Mouse (Mus musculus): Measurements from ENCODE around the gene Cep170. TPM values are rescaled to one million over a fixed set of nuclear protein-coding genes. Genes with fewer than 3 reads are reported as not detected.

Gene Cep170
- total RNA-seq, 2 experiments from 2014 or later, result 14.5 to 16.2 TPM

DNA sequence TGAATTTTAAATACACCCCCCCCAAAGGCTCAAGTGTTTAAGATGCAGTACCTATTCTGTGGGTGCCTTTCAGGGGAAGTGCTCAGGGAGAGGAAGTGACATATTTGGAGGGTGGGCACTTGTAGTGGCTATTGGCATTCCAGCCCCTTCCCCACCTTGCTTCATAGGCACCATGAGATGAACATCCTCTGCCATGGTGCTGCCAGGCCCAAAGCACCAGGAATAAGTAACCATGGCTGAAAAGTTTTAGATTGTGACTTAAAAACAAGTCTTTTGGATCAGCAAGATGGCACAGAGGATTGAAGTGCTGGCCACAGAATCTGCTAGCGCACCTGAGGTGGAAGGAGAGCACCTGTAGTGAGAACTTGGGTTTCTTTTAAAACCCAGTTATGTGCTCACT, 113.6 kb downstream of the Cep170 start:
- no peak for DNase-seq
- Histone ChIP-seq H3K27ac (no peak overlapping the region), H3K4me3 (no peak overlapping the region)
- TF ChIP-seq CTCF (IDR thresholded peaks at IDR 0.05), result no peak
- intact Hi-C loops (cut with DNase I), result no loop called here

DNA sequence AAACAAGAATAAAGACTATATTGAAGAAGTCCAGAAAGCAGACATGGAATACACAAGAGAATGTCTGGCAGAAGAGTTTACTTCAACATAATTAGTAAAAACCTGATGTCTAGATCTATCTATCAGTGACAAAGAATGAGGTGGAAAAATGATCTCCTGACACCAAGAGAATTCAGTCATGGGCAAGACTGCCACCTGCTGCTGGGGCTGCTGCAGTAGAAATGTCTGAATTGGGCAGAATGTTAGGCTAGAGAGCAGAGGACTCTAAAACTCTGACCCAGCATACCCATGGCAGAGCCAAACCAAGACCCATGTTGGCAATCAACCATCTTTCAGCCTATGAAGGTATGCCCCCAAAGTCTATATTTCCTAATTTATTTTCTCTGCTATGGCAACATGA, 114.1 kb downstream of the Cep170 start:
- H3K27ac ChIP-seq, result no peak overlapping the region
- peak; percentile 47 for DNase-seq
- peak; percentile 77 for TF ChIP-seq CTCF (IDR thresholded peaks at IDR 0.05)
- intact Hi-C loops (cut with DNase I), result loop anchor here (1.0 to 10.0 kb wide), 3 partner anchors 265 to 763 kb away; no protein-coding TSS in a partner anchor
- H3K4me3 ChIP-seq, result no peak overlapping the region

DNA sequence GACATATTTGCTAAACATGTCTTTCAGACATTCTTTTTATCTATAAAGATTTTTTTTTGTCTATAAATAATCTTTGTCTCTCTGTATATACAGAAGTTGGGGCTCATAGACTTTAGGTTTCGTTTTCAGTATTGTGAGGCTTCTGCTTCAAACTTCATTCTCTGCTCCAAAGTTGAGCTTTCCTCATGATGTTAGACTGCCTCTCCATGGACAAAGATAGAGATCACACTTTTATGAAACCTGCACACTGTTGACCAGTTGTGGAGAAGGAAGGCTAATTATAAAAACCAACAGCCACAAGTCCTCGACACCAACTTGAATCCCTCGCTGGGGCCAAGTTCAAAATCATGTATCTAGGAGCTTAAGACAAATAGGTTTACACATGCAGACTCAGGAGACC, 115.2 kb downstream of the Cep170 start:
- Histone ChIP-seq H3K4me3 (no peak overlapping the region), H3K27ac (no peak overlapping the region)
- intact Hi-C loops (cut with DNase I), result loop anchor here (1.0 to 10.0 kb wide), 3 partner anchors 264 to 762 kb away; no protein-coding TSS in a partner anchor
- peak; percentile 54 for TF ChIP-seq CTCF (IDR thresholded peaks at IDR 0.05)
- no peak for DNase-seq

DNA sequence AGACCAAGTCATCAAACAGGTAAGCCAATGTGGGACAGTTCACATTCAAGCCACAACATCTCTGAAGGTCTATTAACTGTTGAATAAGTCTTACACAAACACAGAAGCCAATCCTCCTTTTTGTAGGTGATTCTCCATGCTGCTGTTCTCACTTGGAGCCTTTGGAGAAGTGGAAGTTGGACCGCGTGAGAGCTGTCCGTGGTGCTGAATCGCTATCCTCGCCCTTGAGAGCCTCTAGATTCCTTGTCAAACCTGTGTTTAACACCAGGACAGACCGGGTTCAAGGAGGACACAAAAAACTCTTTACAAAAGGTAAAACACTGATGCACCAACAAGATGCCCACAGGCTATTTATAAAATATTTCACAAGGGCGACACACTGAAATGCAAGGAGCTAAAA, 116.8 kb downstream of the Cep170 start:
- Histone ChIP-seq H3K4me3 (no peak overlapping the region), H3K27ac (no peak overlapping the region)
- TF ChIP-seq CTCF (IDR thresholded peaks at IDR 0.05), result no peak
- peak; percentile 62 for DNase-seq
- intact Hi-C loops (cut with DNase I), result loop anchor here (10.0 kb wide), 1 partner anchor 262 kb away; no protein-coding TSS in a partner anchor

DNA sequence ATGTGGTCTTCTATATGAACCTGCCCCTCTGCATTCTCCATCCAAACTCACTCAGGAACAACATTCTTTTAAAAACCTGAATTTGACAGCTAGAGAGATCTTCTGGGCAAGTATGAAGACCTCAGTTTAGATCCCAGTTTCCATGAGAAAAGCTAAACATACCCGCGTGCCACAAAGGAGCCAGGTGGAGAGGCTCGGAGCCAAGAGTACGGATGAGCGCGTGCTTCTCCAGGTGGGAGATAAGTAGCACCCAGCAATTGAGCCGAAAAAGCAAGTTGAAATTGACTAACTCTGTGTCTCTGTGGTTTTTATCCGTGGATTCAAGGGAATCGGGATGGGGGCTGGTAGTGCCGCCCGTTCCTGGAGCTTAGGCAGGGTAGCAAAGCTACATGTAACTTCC, 122.8 kb downstream of the Cep170 start:
- no peak for TF ChIP-seq CTCF (IDR thresholded peaks at IDR 0.05)
- H3K27ac ChIP-seq, result no peak overlapping the region
- no peak for DNase-seq
- intact Hi-C loops (cut with DNase I), result loop anchor here (10.0 kb wide), 1 partner anchor 256 kb away; no protein-coding TSS in a partner anchor
- H3K4me3 ChIP-seq, result no peak overlapping the region

DNA sequence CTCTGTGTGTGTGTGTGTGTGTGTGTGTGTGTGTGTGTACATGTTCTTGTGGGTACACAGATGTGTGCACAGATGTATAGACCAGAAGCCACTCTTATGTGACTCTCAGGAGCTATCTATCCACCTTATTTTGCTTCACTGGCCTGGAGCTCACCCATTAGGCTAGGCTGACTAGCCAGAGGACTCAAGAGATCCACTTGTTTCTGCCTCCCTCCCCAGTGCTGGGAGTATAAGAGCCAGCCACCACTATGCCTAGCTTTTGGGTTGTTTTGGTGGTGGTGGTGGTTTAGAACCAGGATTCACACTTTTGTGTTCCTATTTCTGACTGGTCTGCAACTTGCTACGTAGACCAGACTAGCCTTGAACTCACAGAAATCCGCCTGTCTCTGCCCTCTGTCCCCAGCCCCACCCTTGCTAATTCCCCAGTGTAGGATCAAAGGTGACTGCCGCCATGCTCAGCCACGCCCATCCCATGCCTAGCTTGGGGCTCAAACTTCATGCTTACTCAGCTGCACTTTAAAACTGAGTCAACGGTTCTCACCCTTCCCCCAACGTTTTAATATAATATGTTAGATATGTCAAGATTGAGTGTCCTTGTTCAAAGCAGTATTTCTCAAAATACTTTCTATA, 125.5 kb downstream of the Cep170 start:
- Histone ChIP-seq H3K4me3 (no peak overlapping the region), H3K27ac (no peak overlapping the region)
- intact Hi-C loops (cut with DNase I), result no loop called here
- TF ChIP-seq CTCF (IDR thresholded peaks at IDR 0.05), result no peak
- DNase-seq, result no peak

Small RNA genes within 50 kb of the gene (microRNA-seq; reads per million reads assigned to microRNA genes)
- gene Mir350, result 168 reads per million, percentile 53 among the genes with 10 or more reads in this experiment

Other genes with a start within 250 kb of the Cep170 start
- gene Sdccag8, start 593 bp upstream of the Cep170 start, total RNA-seq (2021), result 1 to 10 TPM; 4.0 to 4.9 TPM

Measured in gastrocnemius, adult 2 months (tissue).